Mouse (Mus musculus) heart, postnatal 0 days (tissue): ENCODE measurements around the gene Flrt1.

Experiments used
- CTCF ChIP-seq: IDR thresholded peaks from 2 replicates; pipeline ENCODE4 v1.5.1; 2016; ENCODE audit warnings: antibody characterized with exemption, control low read depth, low read depth
- EP300 ChIP-seq: IDR thresholded peaks from 2 replicates; pipeline ENCODE4 v1.6.1; 2016; ENCODE audit warnings: antibody characterized with exemption, low read depth

- TF ChIP-seq CTCF (no peak), EP300 (no peak)
Measured at GRCm38 (mm10) chr19:7116038-7116731, 10.7 kb upstream of the Flrt1 start.
